Mouse (Mus musculus) T-helper 1 cell (primary cell): ENCODE data around the gene Olfr1239.

ENCODE experiments used
- in situ Hi-C: fragments of 300-600 bp; cut with MboI, MseI; formaldehyde crosslinking; loops from one replicate; pipeline ENCODE4 v1.15.1; 2025; ENCODE audit warnings: high pct_unique_total_duplicates

Olfr1239 gene

DNA sequence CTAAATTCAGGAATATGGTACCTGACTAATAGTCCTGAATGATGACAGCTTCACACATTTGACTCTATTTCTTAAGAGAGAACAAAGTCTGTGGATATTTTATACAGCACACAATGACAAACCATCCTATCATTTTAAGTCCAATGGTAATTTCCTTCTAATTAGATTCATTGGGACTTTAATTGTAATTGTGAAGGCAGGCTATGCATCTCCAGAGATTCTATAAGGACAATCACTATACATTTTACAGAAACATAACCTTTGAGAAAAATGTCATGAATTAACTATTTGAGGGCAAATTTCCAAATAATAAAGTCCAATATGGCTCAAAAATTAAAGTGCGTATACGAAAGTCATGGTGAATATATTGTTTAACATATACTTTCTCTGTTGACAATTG, at the start of gene Olfr1239:
Gene Olfr1239, minus strand, starts transcription at position 101 of the 400 bp plus-strand sequence.
- in situ Hi-C loops, result no loop called here

DNA sequence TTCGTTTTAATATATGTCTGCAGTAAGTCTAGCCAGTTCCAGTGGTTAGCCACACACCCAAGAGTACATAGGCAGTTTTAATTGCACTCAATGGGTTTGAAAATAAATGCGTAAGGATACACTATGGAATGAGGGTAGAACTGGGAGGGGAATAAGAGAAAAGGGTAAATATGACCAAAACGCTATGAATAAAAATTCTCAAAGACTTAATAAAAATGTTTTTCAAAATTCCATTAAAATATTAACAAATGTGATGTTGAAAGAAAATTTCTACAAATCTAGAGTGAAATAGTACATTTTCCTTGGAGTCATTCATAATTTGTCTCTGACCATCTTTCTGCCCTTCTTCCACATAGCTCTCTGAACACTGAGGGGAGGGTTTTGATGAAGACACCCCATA, 22.7 kb upstream of the Olfr1239 start, which contains the start of gene Olfr1240:
Gene Olfr1240, minus strand, starts transcription at position 101 of the 400 bp plus-strand sequence.
- in situ Hi-C loops, result no loop called here

DNA sequence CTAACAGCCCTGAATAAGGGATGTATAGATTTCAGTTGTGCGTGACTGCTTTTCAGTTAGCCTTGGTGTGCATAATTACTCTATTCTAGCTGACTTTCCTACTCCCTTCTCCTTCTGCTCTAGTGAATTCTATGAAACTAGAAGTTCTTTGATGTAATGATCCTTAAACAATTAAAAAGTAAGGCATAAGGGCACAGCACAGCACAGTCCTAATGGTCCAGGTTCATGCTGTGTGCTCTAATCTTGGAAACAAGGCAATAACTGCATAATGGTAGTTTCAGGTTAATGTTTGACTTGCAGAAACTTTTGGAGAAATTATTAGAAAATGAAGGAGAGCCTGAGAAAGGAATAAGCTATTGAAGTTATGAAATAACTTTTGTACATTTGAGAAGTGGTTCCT, 5.7 kb downstream of the Olfr1239 start:
- in situ Hi-C loops, result no loop called here

DNA sequence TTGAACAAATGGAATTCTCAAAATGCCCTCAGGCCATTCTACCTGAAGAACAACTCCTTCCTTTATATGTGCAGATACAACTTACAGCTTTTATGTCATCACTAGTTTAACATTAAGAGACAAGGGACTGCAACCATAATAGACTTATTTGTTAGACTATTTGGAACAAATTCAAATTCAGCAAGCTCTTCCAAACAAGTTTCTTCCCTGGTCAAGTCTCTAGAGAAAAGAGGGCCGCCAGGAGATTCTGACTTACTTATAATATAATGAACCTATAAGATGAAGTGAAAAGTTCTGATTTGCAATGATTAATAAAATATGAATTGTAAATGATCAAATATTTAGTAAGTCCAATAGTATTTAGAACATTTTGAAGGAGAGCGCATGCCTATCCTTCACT, 10.6 kb downstream of the Olfr1239 start, which contains the start of gene Olfr1238:
Gene Olfr1238, minus strand, starts transcription at position 101 of the 400 bp plus-strand sequence.
- in situ Hi-C loops, result no loop called here

DNA sequence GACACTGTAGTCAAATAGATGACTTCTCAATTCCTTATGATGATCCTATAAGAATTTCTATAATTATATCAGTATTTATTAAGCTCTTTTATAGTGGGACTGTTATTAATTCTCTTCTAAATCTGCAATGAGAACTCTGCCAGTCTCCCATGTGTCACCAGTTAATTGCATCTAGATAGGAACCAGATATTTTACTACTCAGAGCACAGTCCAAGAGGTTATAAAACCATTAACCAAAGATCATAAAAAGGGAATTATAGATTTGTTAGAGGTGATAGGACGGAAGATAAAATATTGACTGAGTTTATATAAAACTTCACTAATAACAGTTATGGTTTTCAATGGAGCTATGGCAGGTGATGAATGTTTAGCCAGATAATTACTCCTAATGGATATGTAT, 19.3 kb downstream of the Olfr1239 start:
- in situ Hi-C loops, result no loop called here
